Mouse (Mus musculus) pancreas, adult 10 weeks (tissue): ENCODE measurements around the gene Chn2. TPM values are rescaled to one million over a fixed set of nuclear protein-coding genes. Genes with fewer than 3 reads are reported as not detected.

Source experiments
- polyA plus RNA-seq: library from polyadenylated mRNA; stranded (reverse); fragments of 350-450 nt; fragmentation: Illumina TruSeq; extraction: RNeasy Lipid Tissue Mini Kit (QIAGEN cat#74804); gene quantifications from one replicate; pipeline ENCODE4 v1.2.3, GENCODE M21; 2015; ENCODE audit warnings: low read depth, low replicate concordance; ENCODE audit not compliant: insufficient read depth

The Chn2 gene
- polyA plus RNA-seq: 1.1 TPM

GRCm38 (mm10) chr6:54039357-54039804 is at the start of gene Chn2:
TSS of gene Chn2 (plus strand) at chr6:54039554.

GRCm38 (mm10) chr6:54325246-54325885 is 286.0 kb downstream of the Chn2 start, which contains the start of gene Prr15:
TSS of gene Prr15 (plus strand) at chr6:54325835.

Other genes starting within 250 kb of the Chn2 start
- 2.4 TPM for gene Tril, start 218.7 kb upstream of the Chn2 start, polyA plus RNA-seq
- not detected for gene Cpvl, start 60.9 kb upstream of the Chn2 start, polyA plus RNA-seq